Mouse (Mus musculus) heart, postnatal 4 days (tissue): ENCODE data around the gene Tmem33. TPM values are rescaled to one million over a fixed set of nuclear protein-coding genes. Genes with fewer than 3 reads are reported as not detected.

Source experiments
- DNase-seq: peaks from one replicate; pipeline ENCODE4 v3.0.0; 2021
- total RNA-seq, 2 experiments: library from RNA; stranded (reverse); gene quantifications; 2 replicates each; pipeline ENCODE4 v1.2.3; 2021

Gene Tmem33
- total RNA-seq, 2 experiments from 2014 or later, result 37.4 to 38.4 TPM

- DNase-seq, result no peak
Observed at GRCm38 (mm10) chr5:67258473-67258872, 1.9 kb upstream of the Tmem33 start.

GRCm38 (mm10) chr5:67260159-67260530 is 220 bp upstream of the Tmem33 start:
- DNase-seq, result no peak

- DNase-seq, result no peak
Observed at GRCm38 (mm10) chr5:67262964-67263363, 2.6 kb downstream of the Tmem33 start.

- DNase-seq, result no peak
Observed at GRCm38 (mm10) chr5:67266106-67266505, 5.7 kb downstream of the Tmem33 start.

- no peak for DNase-seq
Observed at GRCm38 (mm10) chr5:67269309-67269708, 8.9 kb downstream of the Tmem33 start.

GRCm38 (mm10) chr5:67279407-67279806 is 19.0 kb downstream of the Tmem33 start:
- DNase-seq, result no peak

GRCm38 (mm10) chr5:67279840-67280239 is 19.5 kb downstream of the Tmem33 start:
- DNase-seq, result no peak

GRCm38 (mm10) chr5:67280400-67280799 is 20.0 kb downstream of the Tmem33 start:
- no peak for DNase-seq

- DNase-seq, result no peak
Observed at GRCm38 (mm10) chr5:67295029-67295428, 34.7 kb downstream of the Tmem33 start.

GRCm38 (mm10) chr5:67295682-67296081 is 35.3 kb downstream of the Tmem33 start:
- no peak for DNase-seq

- DNase-seq, result no peak
Observed at GRCm38 (mm10) chr5:67296171-67296570, 35.8 kb downstream of the Tmem33 start.

- no peak for DNase-seq
Observed at GRCm38 (mm10) chr5:67297026-67297813, 36.9 kb downstream of the Tmem33 start.

- DNase-seq, result no peak
Observed at GRCm38 (mm10) chr5:67299847-67300412, 39.6 kb downstream of the Tmem33 start.

- DNase-seq, result no peak
Observed at GRCm38 (mm10) chr5:67300926-67301597, 40.7 kb downstream of the Tmem33 start.

GRCm38 (mm10) chr5:67301722-67302331 is 41.5 kb downstream of the Tmem33 start:
- no peak for DNase-seq

GRCm38 (mm10) chr5:67303816-67304215 is 43.5 kb downstream of the Tmem33 start:
- DNase-seq, result no peak

- DNase-seq, result peak; percentile 95
Observed at GRCm38 (mm10) chr5:67306698-67307521, 46.5 kb downstream of the Tmem33 start, which contains the start of gene Slc30a9. TSS of gene Slc30a9 (plus strand) at chr5:67306955.

- no peak for DNase-seq
Observed at GRCm38 (mm10) chr5:67307659-67308222, 47.4 kb downstream of the Tmem33 start.

- no peak for DNase-seq
Observed at GRCm38 (mm10) chr5:67311811-67312521, 51.6 kb downstream of the Tmem33 start.

GRCm38 (mm10) chr5:67312522-67312851 is 52.1 kb downstream of the Tmem33 start:
- no peak for DNase-seq

- DNase-seq, result no peak
Observed at GRCm38 (mm10) chr5:67321656-67322268, 61.4 kb downstream of the Tmem33 start.
